ENCODE assay signal across 7 mouse cellular contexts in genomic region chr2:120402813-120403212, GRCm38 (mm10). TPM values are rescaled to one million over a fixed set of nuclear protein-coding genes. Genes with fewer than 3 reads are reported as not detected.
A peak's percentile ranks its signal among the peaks of the same experiment; 100 is the strongest.
DNase-seq lines count a peak whose midpoint lies in the region; ATAC-seq and TF ChIP-seq lines count a peak whose summit lies in the region.

No protein-coding gene starts in this region.

- no peaks in the 10 kb centered on the region for H3K27me3 ChIP-seq in lung, postnatal 0 days (replicated peaks; ENCODE audit: insufficient read depth, low read length)
- no peaks in the 10 kb centered on the region for H3K27me3 ChIP-seq in forebrain, embryonic 10.5 days (ENCODE audit: poor library complexity, severe bottlenecking)
- H3K27me3 ChIP-seq in limb, embryonic 13.5 days = no peaks in the 10 kb centered on the region
- H3K27me3 ChIP-seq in stomach, embryonic 16.5 days (ENCODE audit: control insufficient read depth, insufficient read depth, low read length) = no peaks in the 10 kb centered on the region

- H3K27ac ChIP-seq in lung, postnatal 0 days (ENCODE audit: low read length) = no peak overlapping the region
- no peak overlapping the region for H3K27ac ChIP-seq in forebrain, embryonic 10.5 days
- no peak overlapping the region for H3K27ac ChIP-seq in limb, embryonic 13.5 days
- no peak overlapping the region for H3K27ac ChIP-seq in stomach, embryonic 16.5 days (ENCODE audit: low read length)

- TF ChIP-seq EP300 in lung, postnatal 0 days (IDR thresholded peaks at IDR 0.05) = no peak

- no peaks in the 10 kb centered on the region for H3K9me3 ChIP-seq in lung, postnatal 0 days (ENCODE audit: low read length)
- H3K9me3 ChIP-seq in forebrain, embryonic 10.5 days = peaks cover 6% of the 10 kb centered on the region; the same call in 1 of the 2 replicates
- 0 out of 2 replicates have a peak, but pooled peaks cover 3% of the 10 kb centered on the region for H3K9me3 ChIP-seq in limb, embryonic 13.5 days
- no peaks in the 10 kb centered on the region for H3K9me3 ChIP-seq in stomach, embryonic 16.5 days (replicated peaks; ENCODE audit: control insufficient read depth, low read length)

- H3K9ac ChIP-seq in lung, postnatal 0 days (replicated peaks; ENCODE audit: low read depth) = no peak overlapping the region
- H3K9ac ChIP-seq in limb, embryonic 13.5 days = peak overlapping the region; percentile 83; the same call in 1 of the 2 replicates
- H3K9ac ChIP-seq in stomach, embryonic 16.5 days (ENCODE audit: low read length) = peak overlapping the region; percentile 50

- ATAC-seq in lung, postnatal 0 days = no peak
- no peak for ATAC-seq in limb, embryonic 13.5 days (ENCODE audit: low FRiP score, low read depth)
- ATAC-seq in stomach, embryonic 16.5 days (ENCODE audit: insufficient read depth, low FRiP score) = no peak

- 29% methylated on average over 3 of the region's 3 CpGs for WGBS in lung, postnatal 0 days
- 63% methylated on average over 3 of the region's 3 CpGs for WGBS in forebrain, embryonic 10.5 days
- 47% methylated on average over 3 of the region's 3 CpGs for WGBS in limb, embryonic 13.5 days
- 25% methylated on average over 3 of the region's 3 CpGs for whole genome bisulfite sequencing in stomach, embryonic 16.5 days

- no peak for TF ChIP-seq CTCF in lung, postnatal 0 days (IDR thresholded peaks at IDR 0.05)

- peak overlapping the region; percentile 63 for H3K4me2 ChIP-seq in lung, postnatal 0 days (replicated peaks; ENCODE audit: low read depth, low read length)
- peak overlapping the region; percentile 76 for H3K4me2 ChIP-seq in limb, embryonic 13.5 days (replicated peaks)
- peak overlapping the region; percentile 61 for H3K4me2 ChIP-seq in stomach, embryonic 16.5 days (ENCODE audit: low read depth, low read length)

- H3K4me3 ChIP-seq in lung, postnatal 0 days (ENCODE audit: low read depth, low read length) = peak overlapping the region; percentile 69
- peak overlapping the region; percentile 83 for H3K4me3 ChIP-seq in forebrain, embryonic 10.5 days
- peak overlapping the region; percentile 80 for H3K4me3 ChIP-seq in limb, embryonic 13.5 days
- H3K4me3 ChIP-seq in stomach, embryonic 16.5 days (replicated peaks; ENCODE audit: low read length) = peak overlapping the region; percentile 71

- H3K4me1 ChIP-seq in lung, postnatal 0 days (ENCODE audit: insufficient read depth, low read depth, low read length) = peaks cover 4% of the 10 kb centered on the region; the same call in 1 of the 2 replicates
- peaks cover 29% of the 10 kb centered on the region for H3K4me1 ChIP-seq in forebrain, embryonic 10.5 days
- H3K4me1 ChIP-seq in limb, embryonic 13.5 days = peaks cover 14% of the 10 kb centered on the region
- H3K4me1 ChIP-seq in stomach, embryonic 16.5 days (ENCODE audit: control insufficient read depth, insufficient read depth, low read length) = peaks cover 7% of the 10 kb centered on the region

- no peaks in the 10 kb centered on the region for H3K36me3 ChIP-seq in lung, postnatal 0 days (ENCODE audit: insufficient read depth, low read length)
- H3K36me3 ChIP-seq in forebrain, embryonic 10.5 days (replicated peaks) = peaks cover 23% of the 10 kb centered on the region
- H3K36me3 ChIP-seq in limb, embryonic 13.5 days = peaks cover 3% of the 10 kb centered on the region; the same call in 1 of the 2 replicates
- H3K36me3 ChIP-seq in stomach, embryonic 16.5 days (ENCODE audit: control insufficient read depth, insufficient read depth, low read length) = no peaks in the 10 kb centered on the region

- no peak for DNase-seq in lung, postnatal 0 days (ENCODE audit: low spot score)
- DNase-seq in lung, postnatal 4 days = no peak
- no peak for DNase-seq in forebrain, embryonic 10.5 days (ENCODE audit: extremely low spot score, low spot score)
- no peak for DNase-seq in urinary bladder, postnatal 14 days (ENCODE audit: low spot score)
- DNase-seq in urinary bladder, adult 2 months (ENCODE audit: low spot score) = no peak

RNA-seq across cellular contexts. Expression of gene Ganc, which starts 0.9 kb away (rescaled TPM):
- polyA plus RNA-seq in lung, postnatal 0 days (2015; fragmentation: Nextera tagmentation; extraction: Ambion mirVana) = 10.9 and 11.5 TPM in 2 replicates
- 6.6 and 7.5 TPM in 2 replicates for polyA plus RNA-seq in forebrain, embryonic 10.5 days (2016; fragmentation: Nextera tagmentation; extraction: Ambion mirVana)
- polyA plus RNA-seq in limb, embryonic 13.5 days (2015; fragmentation: Nextera tagmentation; extraction: Ambion mirVana) = 9.1 and 9.2 TPM in 2 replicates
- polyA plus RNA-seq in stomach, embryonic 16.5 days (2015; fragmentation: Nextera tagmentation; extraction: Ambion mirVana) = 9.0 and 10.3 TPM in 2 replicates
- polyA plus RNA-seq in urinary bladder, adult 2 months (2012; rRNA removed) = 13.5 and 14.7 TPM in 2 replicates

RNA-seq across cellular contexts. Expression of gene Tmem87a, which starts 1.1 kb away (rescaled TPM):
- polyA plus RNA-seq in lung, postnatal 0 days (2015; fragmentation: Nextera tagmentation; extraction: Ambion mirVana) = 12.0 and 14.0 TPM in 2 replicates
- 5.6 TPM in 2 replicates for polyA plus RNA-seq in forebrain, embryonic 10.5 days (2016; fragmentation: Nextera tagmentation; extraction: Ambion mirVana)
- polyA plus RNA-seq in limb, embryonic 13.5 days (2015; fragmentation: Nextera tagmentation; extraction: Ambion mirVana) = 8.9 and 13.0 TPM in 2 replicates
- polyA plus RNA-seq in stomach, embryonic 16.5 days (2015; fragmentation: Nextera tagmentation; extraction: Ambion mirVana) = 12.3 and 14.8 TPM in 2 replicates
- polyA plus RNA-seq in urinary bladder, adult 2 months (2012; rRNA removed) = 26.2 and 30.7 TPM in 2 replicates

RNA-seq across cellular contexts. Expression of gene Vps39, which starts 49.9 kb away (rescaled TPM):
- 15.2 and 15.5 TPM in 2 replicates for polyA plus RNA-seq in lung, postnatal 0 days (2015; fragmentation: Nextera tagmentation; extraction: Ambion mirVana)
- polyA plus RNA-seq in forebrain, embryonic 10.5 days (2016; fragmentation: Nextera tagmentation; extraction: Ambion mirVana) = 23.5 and 26.6 TPM in 2 replicates
- polyA plus RNA-seq in limb, embryonic 13.5 days (2015; fragmentation: Nextera tagmentation; extraction: Ambion mirVana) = 25.6 and 27.6 TPM in 2 replicates
- polyA plus RNA-seq in stomach, embryonic 16.5 days (2015; fragmentation: Nextera tagmentation; extraction: Ambion mirVana) = 17.5 and 22.0 TPM in 2 replicates
- polyA plus RNA-seq in urinary bladder, adult 2 months (2012; rRNA removed) = 26.4 and 26.6 TPM in 2 replicates

RNA-seq across cellular contexts. Expression of gene Capn3, which starts 53.0 kb away (rescaled TPM):
- 0.55 and 0.92 TPM in 2 replicates for polyA plus RNA-seq in lung, postnatal 0 days (2015; fragmentation: Nextera tagmentation; extraction: Ambion mirVana)
- 7.7 and 8.2 TPM in 2 replicates for polyA plus RNA-seq in forebrain, embryonic 10.5 days (2016; fragmentation: Nextera tagmentation; extraction: Ambion mirVana)
- 2.7 and 3.7 TPM in 2 replicates for polyA plus RNA-seq in limb, embryonic 13.5 days (2015; fragmentation: Nextera tagmentation; extraction: Ambion mirVana)
- polyA plus RNA-seq in stomach, embryonic 16.5 days (2015; fragmentation: Nextera tagmentation; extraction: Ambion mirVana) = 0.92 and 1.3 TPM in 2 replicates
- 2.4 and 2.6 TPM in 2 replicates for polyA plus RNA-seq in urinary bladder, adult 2 months (2012; rRNA removed)
